Mouse (Mus musculus) natural killer cell, adult 2 months (primary cell): ENCODE data around the gene Tia1.
A peak's percentile ranks its signal among the peaks of the same experiment; 100 is the strongest.
"Not testable (repeated sequence)": the region's sequence is repeated elsewhere in the genome, so short reads cannot be mapped to it uniquely, and the experiment has no call there.

Source experiments
- DNase-seq, 2 experiments: peaks; one replicate each; pipeline ENCODE4 v3.0.0; 2022; ENCODE audit warnings: low spot score in 2 of 2

Gene Tia1

GRCm38 (mm10) chr6:86404100-86404861, at the start of gene Tia1:
Tia1 (plus strand) TSS chr6:86404219.
- DNase-seq: peak; percentile 94 to 96

- no peak for DNase-seq
Measured at GRCm38 (mm10) chr6:86354948-86355347, 49.1 kb upstream of the Tia1 start.

DNA sequence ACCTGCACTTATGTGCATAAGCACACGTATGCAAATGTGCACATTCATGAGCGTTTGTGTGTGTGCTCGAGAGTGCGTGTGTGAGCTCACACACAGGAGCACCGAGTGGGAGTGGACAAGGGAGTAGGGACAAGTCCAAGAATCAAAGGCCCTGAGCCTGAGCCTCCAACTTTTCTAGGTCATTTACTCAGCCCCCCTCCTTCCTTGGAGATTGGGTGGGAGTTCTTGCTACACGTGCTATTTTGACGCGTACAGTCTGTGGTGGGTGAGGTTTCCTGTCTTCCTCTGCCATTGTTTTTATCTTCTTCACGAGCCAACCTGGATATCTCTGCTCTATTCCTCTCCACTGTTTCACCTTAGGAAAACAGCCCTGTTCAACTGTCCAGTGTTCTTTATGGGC, 47.1 kb upstream of the Tia1 start:
- no peak for DNase-seq

DNA sequence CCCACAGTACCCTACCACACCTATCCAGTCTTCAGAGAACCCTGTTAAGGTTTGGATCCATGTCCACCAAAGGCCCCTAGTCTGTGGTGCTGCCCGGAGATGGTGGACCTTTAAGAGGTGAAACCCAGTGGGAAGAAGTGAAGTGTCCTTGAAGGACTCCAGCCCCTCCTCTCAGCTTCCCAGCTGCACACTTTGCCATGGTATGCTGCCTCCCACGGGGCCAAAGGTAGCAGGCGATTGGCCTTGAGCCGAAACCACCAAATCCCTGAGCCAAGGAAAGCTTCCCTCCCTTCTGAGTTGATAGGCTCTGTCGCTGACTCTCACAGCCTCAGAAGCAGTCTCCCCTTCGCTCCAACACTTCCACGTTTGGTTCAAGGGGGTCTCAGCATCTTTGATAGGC, 43.3 kb upstream of the Tia1 start:
- no peak for DNase-seq

- DNase-seq: no peak
Measured at GRCm38 (mm10) chr6:86361373-86361772, 42.6 kb upstream of the Tia1 start.

DNA sequence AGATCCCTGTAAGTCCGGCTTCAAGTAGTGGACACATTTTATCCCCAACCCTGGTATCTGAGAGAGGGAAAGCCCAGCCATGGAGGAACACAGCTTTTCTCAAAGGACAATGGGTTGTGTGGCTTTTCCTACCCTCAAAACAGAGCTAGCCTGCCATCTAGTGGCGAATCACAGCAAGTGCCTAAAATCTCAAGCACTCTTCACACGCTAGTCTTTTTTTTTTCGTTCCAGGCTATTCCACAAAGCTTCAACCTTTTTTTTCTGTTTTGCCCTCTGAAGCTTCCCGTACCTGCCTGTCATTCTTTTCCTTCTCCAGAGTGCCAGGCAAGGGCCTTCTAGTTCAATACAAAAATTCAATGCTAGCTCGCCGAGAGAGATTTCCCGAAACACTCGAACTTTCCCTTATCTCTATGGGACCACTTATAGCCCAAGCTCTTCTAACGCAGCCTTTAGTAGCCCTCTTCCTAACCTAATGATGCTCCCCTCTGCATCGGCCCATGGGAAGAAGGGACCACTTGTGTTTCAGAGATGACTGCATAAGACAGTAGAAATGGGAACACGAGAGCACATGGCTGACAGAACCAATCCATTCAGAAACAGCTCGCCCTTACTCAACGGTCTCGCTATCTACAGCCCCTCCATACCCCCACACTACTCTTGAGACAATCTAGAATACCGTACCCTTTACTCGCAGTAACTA, 39.4 kb upstream of the Tia1 start:
- DNase-seq: peak; percentile 60 to 75

DNA sequence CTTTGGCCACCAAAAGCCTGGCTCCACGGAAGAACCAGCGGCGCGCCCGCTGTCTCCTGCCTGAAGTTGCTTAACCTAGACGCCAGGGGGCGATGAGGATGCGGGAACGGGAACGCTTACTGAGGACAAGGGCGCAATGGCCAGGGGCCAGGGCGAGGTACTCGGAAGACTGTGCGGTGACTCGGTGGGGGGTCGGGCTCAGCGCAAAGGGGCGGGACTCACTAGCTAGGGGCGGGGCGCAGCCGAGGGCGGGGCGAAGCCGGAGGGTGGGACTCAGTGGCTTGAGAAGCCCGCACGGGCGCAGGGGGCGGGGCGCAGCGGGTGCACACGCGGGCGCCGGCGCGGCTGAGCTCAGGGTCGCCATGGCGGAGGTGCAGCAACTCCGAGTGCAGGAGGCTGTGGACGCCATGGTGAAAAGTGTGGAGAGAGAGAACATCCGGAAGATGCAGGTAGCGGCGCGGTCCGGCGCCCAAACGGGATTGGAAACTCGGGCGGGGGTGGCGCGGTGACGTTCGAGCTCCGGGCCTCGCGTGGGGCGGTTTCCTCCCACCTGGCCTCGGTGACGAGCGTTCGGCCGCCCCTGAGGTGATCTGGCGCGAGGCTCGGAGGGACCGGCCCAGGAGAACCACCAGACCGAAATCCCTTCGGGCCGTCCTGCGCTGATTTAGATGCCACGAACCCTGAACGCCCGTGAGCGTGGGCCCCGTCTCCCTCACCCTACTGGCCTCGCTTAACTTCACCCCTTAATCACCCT, 38.5 kb upstream of the Tia1 start, which contains the start of gene Fam136a:
TSS of gene Fam136a (plus strand) at position 276 of the 754 bp plus-strand sequence.
- DNase-seq: peak; percentile 90 to 93

GRCm38 (mm10) chr6:86366125-86366852, 37.7 kb upstream of the Tia1 start:
- no peak for DNase-seq

DNA sequence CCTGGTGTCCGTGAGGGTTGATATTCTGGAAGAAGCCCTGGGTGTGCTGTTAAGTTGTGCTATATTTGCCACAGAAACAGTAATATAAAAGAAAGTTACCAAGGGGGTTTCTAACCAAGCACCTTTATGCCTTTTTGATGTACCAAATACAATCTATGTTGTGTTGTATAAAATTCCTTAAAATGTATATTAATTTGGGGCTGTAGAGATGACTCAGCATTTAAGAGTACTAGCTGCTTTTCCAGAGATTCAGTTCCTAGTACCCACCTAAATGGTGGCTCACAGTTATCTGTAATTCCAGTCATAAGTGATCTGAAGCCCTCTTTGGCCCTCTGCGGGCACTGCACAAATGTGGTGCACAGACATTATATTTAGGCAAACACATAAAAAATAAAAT, 37.2 kb upstream of the Tia1 start:
- no peak for DNase-seq

DNA sequence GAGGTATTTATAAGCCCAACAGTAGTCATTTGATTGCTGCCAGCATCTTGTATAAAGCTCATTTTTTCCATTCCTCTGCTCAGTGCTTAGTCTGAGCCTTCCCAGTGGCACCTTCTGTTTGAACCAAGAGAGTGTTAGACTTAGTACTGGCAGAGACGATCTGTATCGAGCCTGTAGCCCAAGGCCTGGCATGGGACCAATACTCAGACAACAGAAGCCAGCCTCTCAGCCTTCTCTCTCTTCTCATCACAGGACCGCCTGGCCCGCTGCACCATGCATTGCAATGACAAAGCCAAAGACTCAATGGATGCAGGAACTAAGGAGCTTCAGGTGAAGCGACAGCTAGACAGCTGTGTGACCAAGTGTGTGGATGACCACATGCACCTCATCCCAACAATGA, 35.5 kb upstream of the Tia1 start:
- DNase-seq: no peak

GRCm38 (mm10) chr6:86370093-86370713, 33.8 kb upstream of the Tia1 start:
- peak; percentile 7 to 41 for DNase-seq

- DNase-seq: peak; percentile 6 to 10
Measured at GRCm38 (mm10) chr6:86370764-86371339, 33.2 kb upstream of the Tia1 start, which contains the start of gene Snrpg. Snrpg (plus strand) TSS chr6:86371304.

DNA sequence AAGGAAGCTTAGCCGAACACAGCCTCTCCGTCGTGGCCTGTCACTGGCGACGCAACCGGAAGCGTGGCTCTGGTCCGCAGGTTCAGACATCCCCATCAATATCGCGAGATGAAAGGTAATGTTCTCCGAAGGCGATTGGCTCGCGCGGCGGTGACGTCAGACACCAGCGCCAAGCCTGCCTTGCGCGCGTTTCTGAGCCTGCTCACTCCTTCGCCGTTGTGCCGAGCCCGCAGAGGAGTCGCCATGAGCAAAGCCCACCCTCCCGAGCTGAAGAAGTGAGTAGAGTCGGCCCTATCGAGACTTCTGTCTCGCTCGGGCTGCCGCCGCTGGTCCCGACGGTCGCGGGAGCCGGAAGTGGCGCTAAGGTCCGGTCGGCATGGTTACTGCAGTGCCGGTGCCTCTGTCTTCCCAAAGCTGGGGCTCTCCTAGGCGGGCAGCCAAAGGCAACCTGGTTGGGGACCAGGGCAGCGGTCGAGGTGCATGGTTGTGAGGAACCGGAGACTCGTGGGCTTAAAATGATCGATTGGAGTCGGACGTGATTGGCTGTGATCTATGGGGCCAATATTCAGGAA, 32.6 kb upstream of the Tia1 start:
- peak; percentile 94 for DNase-seq

- no peak for DNase-seq
Measured at GRCm38 (mm10) chr6:86371950-86372516, 32.0 kb upstream of the Tia1 start.

DNA sequence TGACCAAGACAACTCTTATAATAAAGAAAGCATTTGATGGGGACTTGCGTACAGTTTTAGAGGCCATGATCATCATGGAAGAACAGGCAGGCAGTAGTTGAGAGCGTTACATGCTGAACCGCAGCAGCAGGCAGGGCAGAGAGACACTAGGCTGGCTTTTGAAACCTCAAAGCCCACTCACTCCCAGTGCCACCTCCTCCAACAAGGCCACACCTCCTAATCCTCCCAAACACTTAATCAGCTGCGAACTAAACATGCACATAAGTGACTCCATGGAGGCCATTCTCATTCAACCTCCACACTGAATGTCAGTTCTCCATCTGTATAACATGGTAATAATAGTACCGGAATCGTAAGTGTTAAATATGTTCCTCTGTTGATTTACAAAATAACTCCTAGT, 30.5 kb upstream of the Tia1 start:
- DNase-seq: no peak

- DNase-seq: no peak
Measured at GRCm38 (mm10) chr6:86378341-86378740, 25.7 kb upstream of the Tia1 start.

- DNase-seq: not testable (repeated sequence)
Measured at GRCm38 (mm10) chr6:86380112-86380511, 23.9 kb upstream of the Tia1 start.

GRCm38 (mm10) chr6:86382551-86382950, 21.5 kb upstream of the Tia1 start:
- DNase-seq: no peak

DNA sequence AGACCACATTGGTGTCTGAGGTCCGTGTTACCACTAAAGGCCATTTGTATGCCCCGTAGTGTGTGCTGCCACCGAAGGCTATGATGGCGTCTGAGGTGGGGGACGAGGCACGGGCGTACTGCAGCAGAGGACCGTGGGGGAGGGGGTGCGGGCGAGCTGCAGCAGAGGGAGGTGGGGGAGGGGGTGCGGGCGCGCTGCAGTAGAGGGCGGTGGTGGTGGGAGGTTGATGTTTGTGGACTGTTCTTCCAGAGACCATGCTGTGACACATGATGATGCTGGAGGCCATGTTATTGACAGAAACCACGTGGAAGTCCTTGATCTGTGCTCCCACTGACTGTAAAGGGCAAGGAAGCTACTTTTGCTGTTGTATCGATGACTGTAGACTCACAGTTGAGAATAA, 20.6 kb upstream of the Tia1 start:
- no peak for DNase-seq

GRCm38 (mm10) chr6:86384692-86385091, 19.3 kb upstream of the Tia1 start:
- DNase-seq: no peak
